Mouse (Mus musculus) cerebellum, adult 9-11 months (tissue): ENCODE measurements at regions not wholly inside any gene's neighbourhood (a gene's known extent, or its start where the extent isn't known, plus 50 kb on each side); places are given as distances from the start of the nearest gene placed in this dataset.

Experiments used
- DNase-seq: peaks from one replicate; pipeline ENCODE4 v3.0.0; 2022

GRCm38 (mm10) chr14:61665815-61666214 lies 58.6 kb downstream of the Kcnrg start:
- no peak for DNase-seq

GRCm38 (mm10) chr14:61673184-61673583 lies 65.9 kb downstream of the Kcnrg start:
- no peak for DNase-seq

- no peak for DNase-seq
These were observed 70.8 kb downstream of the Kcnrg start for GRCm38 (mm10) chr14:61678107-61678506.

- DNase-seq, result peak; percentile 92
These were observed 73.8 kb downstream of the Kcnrg start for GRCm38 (mm10) chr14:61680818-61681707.

GRCm38 (mm10) chr14:61681708-61682701 lies 74.7 kb downstream of the Kcnrg start:
- peak; percentile 88 for DNase-seq

GRCm38 (mm10) chr14:61682721-61683355 lies 75.6 kb downstream of the Kcnrg start:
- peak; percentile 85 for DNase-seq

GRCm38 (mm10) chr14:61683356-61683740 lies 76.1 kb downstream of the Kcnrg start:
- DNase-seq, result peak; percentile 49

- peak; percentile 43 for DNase-seq
These were observed 76.6 kb downstream of the Kcnrg start for GRCm38 (mm10) chr14:61683791-61684411.

GRCm38 (mm10) chr14:61684473-61685230 lies 77.4 kb downstream of the Kcnrg start:
- peak; percentile 45 for DNase-seq

GRCm38 (mm10) chr14:61685231-61685800 lies 78.1 kb downstream of the Kcnrg start:
- DNase-seq, result no peak

- DNase-seq, result peak; percentile 40
These were observed 78.9 kb downstream of the Kcnrg start for GRCm38 (mm10) chr14:61686101-61686691.

- DNase-seq, result peak; percentile 45
These were observed 79.6 kb downstream of the Kcnrg start for GRCm38 (mm10) chr14:61686821-61687341.

GRCm38 (mm10) chr14:61687346-61688012 lies 80.2 kb downstream of the Kcnrg start:
- DNase-seq, result no peak

GRCm38 (mm10) chr14:61688013-61688520 lies 80.8 kb downstream of the Kcnrg start:
- DNase-seq, result no peak

GRCm38 (mm10) chr14:61688666-61689065 lies 81.4 kb downstream of the Kcnrg start:
- no peak for DNase-seq

- no peak for DNase-seq
These were observed 82.0 kb downstream of the Kcnrg start for GRCm38 (mm10) chr14:61689281-61689680.

- peak; percentile 9 for DNase-seq
These were observed 82.5 kb downstream of the Kcnrg start for GRCm38 (mm10) chr14:61689776-61690175.

- DNase-seq, result no peak
These were observed 84.6 kb downstream of the Kcnrg start for GRCm38 (mm10) chr14:61691785-61692372.

- no peak for DNase-seq
These were observed 87.5 kb downstream of the Kcnrg start for GRCm38 (mm10) chr14:61694796-61695195.
